Mouse (Mus musculus) lung, embryonic 15.5 days (tissue): ENCODE data around the gene Ttc8. TPM values are rescaled to one million over a fixed set of nuclear protein-coding genes. Genes with fewer than 3 reads are reported as not detected.
"Not testable (repeated sequence)": the region's sequence is repeated elsewhere in the genome, so short reads cannot be mapped to it uniquely, and the experiment has no call there.

Experiments used
- ATAC-seq: fragments of 200-750 bp; cut with Nextera tagmentation; 2 replicates; pipeline ENCODE4 v1.8.0; 2017; ENCODE audit warnings: moderate number of reproducible peaks, borderline replicate concordance; ENCODE audit not compliant: low FRiP score, low TSS enrichment; ENCODE audit errors: extremely low read depth
- H3K27ac ChIP-seq: fragments of 300-500 bp; sonication (generic); 2 replicates; pipeline ENCODE4 v1.5.1; 2015; ENCODE audit warnings: moderate library complexity, mild to moderate bottlenecking, inconsistent platforms
- H3K27me3 ChIP-seq: fragments of 300-500 bp; sonication (generic); 2 replicates; pipeline ENCODE4 v1.6.1; 2015; ENCODE audit warnings: inconsistent platforms
- H3K36me3 ChIP-seq: fragments of 300-500 bp; sonication (generic); 2 replicates; pipeline ENCODE4 v1.6.1; 2015; ENCODE audit warnings: inconsistent platforms
- H3K4me1 ChIP-seq: fragments of 300-500 bp; sonication (generic); 2 replicates; pipeline ENCODE4 v1.6.1; 2015; ENCODE audit warnings: inconsistent platforms
- H3K4me2 ChIP-seq: fragments of 300-500 bp; sonication (generic); 2 replicates; pipeline ENCODE4 v1.6.1; 2015; ENCODE audit warnings: inconsistent platforms, mild to moderate bottlenecking, moderate library complexity
- H3K4me3 ChIP-seq: fragments of 300-500 bp; sonication (generic); 2 replicates; pipeline ENCODE4 v1.5.1; 2015; ENCODE audit warnings: mild to moderate bottlenecking, inconsistent platforms
- H3K9ac ChIP-seq: fragments of 300-500 bp; sonication (generic); 2 replicates; pipeline ENCODE4 v1.6.1; 2015; ENCODE audit warnings: inconsistent platforms
- H3K9me3 ChIP-seq: fragments of 300-500 bp; sonication (generic); 2 replicates; pipeline ENCODE4 v1.6.1; 2016; ENCODE audit warnings: inconsistent platforms
- WGBS: fragments of 180-500 bp; shearing (Covaris S2); methylation state at CpG from one replicate; pipeline ENCODE4 v1.1.7; 2015; 5-methylcytosine and 5-hydroxymethylcytosine counted together
- polyA plus RNA-seq: library from polyadenylated mRNA; unstranded; fragments of >200 nt; fragmentation: Nextera tagmentation; extraction: Ambion mirVana; gene quantifications from 2 replicates; pipeline ENCODE4 v1.2.1, GENCODE M21; 2015

Gene Ttc8
- polyA plus RNA-seq, 1 experiment from 2014 or later = 35.5 TPM

DNA sequence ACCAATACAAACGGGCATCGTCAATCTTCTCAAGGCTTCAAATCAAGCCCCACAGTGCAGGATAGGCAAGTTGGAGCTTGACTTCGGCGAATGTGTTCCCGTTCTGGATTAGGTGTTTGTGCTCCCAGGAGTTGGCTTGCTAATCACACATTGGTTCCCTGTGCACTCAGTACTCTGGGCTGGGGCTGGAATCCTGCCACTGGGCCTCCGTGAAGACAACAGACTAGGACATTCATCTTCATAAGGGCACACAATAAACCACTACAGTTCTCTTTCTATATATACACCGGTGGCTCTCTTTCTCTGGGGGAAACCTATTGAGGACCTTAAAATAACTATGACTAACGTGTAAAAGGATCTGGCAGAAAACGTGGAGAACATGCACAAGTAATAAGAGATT lies 10.3 kb upstream of the Ttc8 start:
- H3K9ac ChIP-seq = no peak overlapping the region
- H3K27me3 ChIP-seq = 0 out of 2 replicates have a peak, but pooled peaks cover under 1% of the 10 kb centered on the region
- no peak for ATAC-seq
- no peaks in the 10 kb centered on the region for H3K9me3 ChIP-seq
- no peaks in the 10 kb centered on the region for H3K36me3 ChIP-seq
- no peak overlapping the region for H3K27ac ChIP-seq
- H3K4me3 ChIP-seq = no peak overlapping the region
- WGBS = 60% methylated on average over 9 of the region's 9 CpGs
- no peaks in the 10 kb centered on the region for H3K4me1 ChIP-seq
- H3K4me2 ChIP-seq = no peak overlapping the region

DNA sequence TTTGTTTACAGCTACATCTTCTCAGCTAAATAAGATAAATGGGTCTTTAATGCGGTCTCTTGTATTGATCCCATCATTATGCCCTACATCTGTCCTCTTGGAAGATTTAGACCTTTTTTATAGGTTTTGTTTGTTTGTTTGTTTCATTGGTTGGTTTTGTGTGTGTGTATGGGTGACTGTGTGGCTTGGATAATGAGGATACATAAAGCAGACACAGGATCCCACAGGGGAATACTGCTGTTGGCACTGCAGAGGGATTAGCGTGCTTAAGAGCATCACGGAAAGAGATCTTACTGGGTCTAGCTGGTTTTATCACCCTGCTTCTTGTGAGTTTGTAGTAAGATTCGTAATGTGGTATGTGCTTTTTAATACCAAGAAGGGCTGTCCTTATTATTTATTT lies 10.8 kb downstream of the Ttc8 start:
- H3K9ac ChIP-seq = no peak overlapping the region
- no peak for ATAC-seq
- no peak overlapping the region for H3K4me3 ChIP-seq
- no peaks in the 10 kb centered on the region for H3K27me3 ChIP-seq
- no peaks in the 10 kb centered on the region for H3K4me1 ChIP-seq
- no peaks in the 10 kb centered on the region for H3K9me3 ChIP-seq
- no peak overlapping the region for H3K27ac ChIP-seq
- no peak overlapping the region for H3K4me2 ChIP-seq
- H3K36me3 ChIP-seq = 0 out of 2 replicates have a peak, but pooled peaks cover 3% of the 10 kb centered on the region
- WGBS = 84% methylated on average over 4 of the region's 4 CpGs

DNA sequence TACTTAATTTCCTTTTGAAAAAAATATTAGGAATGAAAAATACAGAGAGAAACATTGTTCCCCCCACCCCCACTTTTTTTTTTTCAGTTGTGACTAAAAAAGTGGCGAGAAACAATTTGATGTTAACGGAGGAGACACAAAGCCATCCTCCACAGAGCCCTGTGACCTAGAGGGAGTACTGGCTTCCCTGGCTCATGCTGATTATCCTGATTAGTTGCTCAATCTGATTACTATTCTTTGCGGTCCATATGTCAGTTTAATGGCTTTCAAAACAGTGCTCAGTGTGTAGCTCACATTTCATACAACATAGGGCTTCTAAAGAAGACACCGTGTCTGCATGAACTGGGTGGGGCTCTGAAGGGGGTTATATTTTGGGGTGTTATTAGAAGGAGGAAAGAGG lies 12.1 kb downstream of the Ttc8 start:
- H3K4me2 ChIP-seq = no peak overlapping the region
- no peaks in the 10 kb centered on the region for H3K27me3 ChIP-seq
- no peaks in the 10 kb centered on the region for H3K4me1 ChIP-seq
- H3K9ac ChIP-seq = no peak overlapping the region
- H3K27ac ChIP-seq = no peak overlapping the region
- no peak overlapping the region for H3K4me3 ChIP-seq
- no peak for ATAC-seq
- WGBS = 87% methylated on average over 4 of the region's 4 CpGs
- no peaks in the 10 kb centered on the region for H3K9me3 ChIP-seq
- 0 out of 2 replicates have a peak, but pooled peaks cover 3% of the 10 kb centered on the region for H3K36me3 ChIP-seq

DNA sequence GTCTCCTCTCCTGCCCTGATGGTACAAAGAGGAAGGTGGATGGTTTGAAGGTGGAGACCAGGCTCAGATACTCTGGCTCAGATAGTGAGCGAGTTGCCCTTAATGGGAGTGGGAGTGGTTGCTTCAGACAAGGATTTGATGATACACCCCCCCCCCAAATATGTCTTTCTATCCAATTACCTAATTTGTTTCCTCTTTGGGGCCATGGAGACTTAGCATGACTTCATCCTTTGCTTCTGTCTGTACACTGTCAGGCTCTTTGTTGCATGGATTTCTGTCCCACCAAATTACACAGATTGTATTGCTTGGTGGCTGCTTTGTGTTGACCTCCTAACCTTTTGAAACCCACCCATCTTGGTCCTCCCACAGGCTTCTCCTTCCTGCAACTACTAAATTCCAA lies 12.5 kb downstream of the Ttc8 start:
- ATAC-seq = no peak
- 0 out of 2 replicates have a peak, but pooled peaks cover 3% of the 10 kb centered on the region for H3K36me3 ChIP-seq
- H3K4me3 ChIP-seq = no peak overlapping the region
- no peaks in the 10 kb centered on the region for H3K4me1 ChIP-seq
- no peak overlapping the region for H3K4me2 ChIP-seq
- WGBS = 83% methylated on average over 1 of the region's 1 CpGs
- H3K27me3 ChIP-seq = no peaks in the 10 kb centered on the region
- no peaks in the 10 kb centered on the region for H3K9me3 ChIP-seq
- no peak overlapping the region for H3K9ac ChIP-seq
- no peak overlapping the region for H3K27ac ChIP-seq

DNA sequence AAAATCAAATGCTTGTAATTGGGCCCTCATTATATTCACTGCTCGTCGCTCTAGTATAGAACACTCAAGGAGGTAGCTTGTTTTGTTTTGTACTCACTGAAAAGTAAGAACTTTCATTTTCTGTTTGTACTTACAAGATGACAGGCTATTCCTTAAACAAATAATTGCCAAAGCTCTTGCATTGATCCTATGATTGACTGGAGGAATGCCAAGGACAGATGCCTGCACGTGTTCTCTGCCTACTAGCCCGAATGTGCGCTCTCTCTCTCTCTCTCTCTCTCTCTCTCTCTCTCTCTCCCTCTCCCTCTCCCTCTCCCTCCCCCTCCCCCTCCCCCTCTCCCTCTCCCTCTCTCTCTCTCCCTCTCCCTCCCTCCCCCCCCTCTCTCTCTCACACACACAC lies 30.9 kb downstream of the Ttc8 start:
- not testable (repeated sequence) for H3K4me2 ChIP-seq, H3K27me3 ChIP-seq, H3K36me3 ChIP-seq, H3K4me3 ChIP-seq, H3K27ac ChIP-seq, H3K9me3 ChIP-seq, H3K9ac ChIP-seq, ATAC-seq, H3K4me1 ChIP-seq
- 50% methylated on average over 5 of the region's 5 CpGs for WGBS

DNA sequence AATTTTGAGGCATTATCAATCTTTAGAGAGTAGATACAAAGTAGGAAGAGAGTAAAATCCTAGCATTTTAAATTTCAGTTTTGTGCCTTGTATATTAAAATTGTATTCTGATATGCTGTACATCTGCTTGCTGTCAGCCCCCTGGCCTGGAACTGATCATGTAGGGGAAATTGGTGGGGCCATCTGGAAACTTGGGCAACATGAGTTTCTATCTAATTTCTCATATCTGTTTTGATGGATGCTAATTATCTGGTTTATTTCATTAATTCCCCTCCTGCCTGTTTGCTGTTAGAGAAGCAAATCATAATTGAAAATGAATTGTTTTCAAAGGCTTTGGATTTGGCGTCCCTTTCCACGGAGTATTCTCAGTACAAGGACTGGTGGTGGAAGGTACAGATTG lies 36.6 kb downstream of the Ttc8 start:
- WGBS = 96% methylated on average over 2 of the region's 2 CpGs
- H3K4me1 ChIP-seq = no peaks in the 10 kb centered on the region
- H3K9ac ChIP-seq = no peak overlapping the region
- no peak overlapping the region for H3K27ac ChIP-seq
- H3K9me3 ChIP-seq = no peaks in the 10 kb centered on the region
- no peaks in the 10 kb centered on the region for H3K27me3 ChIP-seq
- H3K4me3 ChIP-seq = no peak overlapping the region
- H3K4me2 ChIP-seq = no peak overlapping the region
- ATAC-seq = no peak
- H3K36me3 ChIP-seq = no peaks in the 10 kb centered on the region

DNA sequence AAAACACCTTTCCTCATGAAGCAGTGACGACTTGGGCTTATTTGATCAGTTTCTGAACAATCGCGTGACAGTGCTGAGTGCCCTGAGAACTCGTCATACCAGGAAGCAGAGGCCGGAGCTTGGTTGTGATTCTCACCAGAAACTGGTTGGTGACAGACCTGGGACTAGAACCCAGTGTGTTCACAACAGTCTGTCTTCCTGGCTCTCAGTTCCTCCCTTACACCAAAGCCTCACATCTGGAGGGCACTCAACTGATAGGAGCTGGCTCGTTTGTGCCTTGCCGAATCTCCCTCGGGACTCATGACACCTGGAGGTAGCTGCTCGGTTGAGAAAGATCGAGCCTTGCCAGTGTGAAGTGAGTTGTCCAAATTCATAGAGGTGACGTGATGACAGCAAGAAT lies 37.1 kb downstream of the Ttc8 start:
- Histone ChIP-seq H3K4me1 (no peaks in the 10 kb centered on the region), H3K9me3 (no peaks in the 10 kb centered on the region), H3K27me3 (no peaks in the 10 kb centered on the region), H3K9ac (no peak overlapping the region), H3K4me2 (no peak overlapping the region), H3K27ac (no peak overlapping the region), H3K4me3 (no peak overlapping the region), H3K36me3 (no peaks in the 10 kb centered on the region)
- no peak for ATAC-seq
- WGBS = 77% methylated on average over 11 of the region's 11 CpGs

DNA sequence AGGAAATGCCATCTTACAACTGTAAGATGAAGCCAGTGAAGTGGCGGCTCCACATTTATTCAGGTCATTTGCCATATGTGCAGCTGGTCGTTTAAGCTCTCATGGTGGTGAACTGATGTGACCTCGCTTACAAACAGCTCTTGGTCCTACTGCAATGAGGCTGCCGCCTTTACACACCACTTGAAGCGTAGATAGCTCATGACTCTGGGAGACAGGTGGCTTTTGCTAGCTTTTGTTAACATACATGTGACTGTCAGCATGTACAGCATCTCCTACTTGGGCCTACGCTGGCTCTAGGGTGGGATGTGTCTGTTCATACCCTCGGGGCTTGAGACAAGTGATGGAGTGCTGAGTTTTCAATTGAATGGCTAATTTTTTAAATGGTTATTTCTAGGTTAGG lies 40.6 kb downstream of the Ttc8 start:
- no peak overlapping the region for H3K9ac ChIP-seq
- 75% methylated on average over 7 of the region's 7 CpGs for WGBS
- H3K36me3 ChIP-seq = no peaks in the 10 kb centered on the region
- H3K4me3 ChIP-seq = no peak overlapping the region
- H3K9me3 ChIP-seq = no peaks in the 10 kb centered on the region
- no peak for ATAC-seq
- no peak overlapping the region for H3K4me2 ChIP-seq
- H3K4me1 ChIP-seq = no peaks in the 10 kb centered on the region
- H3K27ac ChIP-seq = no peak overlapping the region
- no peaks in the 10 kb centered on the region for H3K27me3 ChIP-seq

DNA sequence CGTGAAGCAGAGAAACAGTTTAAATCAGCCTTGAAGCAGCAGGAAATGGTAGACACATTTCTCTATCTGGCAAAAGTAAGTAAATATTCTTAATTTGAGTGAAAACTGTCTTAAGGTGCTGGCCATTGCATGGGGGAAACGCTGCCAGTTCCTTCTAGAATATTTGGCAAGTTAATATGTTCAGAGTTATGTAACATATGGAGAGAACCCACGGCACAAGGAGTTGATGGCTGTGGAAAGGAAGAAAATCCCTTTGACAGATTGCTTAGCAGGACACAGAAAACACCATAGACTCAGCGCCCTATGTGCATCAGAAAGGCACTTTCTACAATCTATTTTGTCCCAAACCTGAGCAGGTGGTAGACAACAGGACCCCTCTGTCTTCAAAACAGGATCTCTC lies 41.0 kb downstream of the Ttc8 start:
- Histone ChIP-seq H3K27me3 (no peaks in the 10 kb centered on the region), H3K9ac (no peak overlapping the region), H3K9me3 (no peaks in the 10 kb centered on the region), H3K4me2 (no peak overlapping the region), H3K36me3 (no peaks in the 10 kb centered on the region), H3K4me1 (no peaks in the 10 kb centered on the region), H3K27ac (no peak overlapping the region), H3K4me3 (no peak overlapping the region)
- ATAC-seq = no peak
- 73% methylated on average over 4 of the region's 4 CpGs for WGBS

DNA sequence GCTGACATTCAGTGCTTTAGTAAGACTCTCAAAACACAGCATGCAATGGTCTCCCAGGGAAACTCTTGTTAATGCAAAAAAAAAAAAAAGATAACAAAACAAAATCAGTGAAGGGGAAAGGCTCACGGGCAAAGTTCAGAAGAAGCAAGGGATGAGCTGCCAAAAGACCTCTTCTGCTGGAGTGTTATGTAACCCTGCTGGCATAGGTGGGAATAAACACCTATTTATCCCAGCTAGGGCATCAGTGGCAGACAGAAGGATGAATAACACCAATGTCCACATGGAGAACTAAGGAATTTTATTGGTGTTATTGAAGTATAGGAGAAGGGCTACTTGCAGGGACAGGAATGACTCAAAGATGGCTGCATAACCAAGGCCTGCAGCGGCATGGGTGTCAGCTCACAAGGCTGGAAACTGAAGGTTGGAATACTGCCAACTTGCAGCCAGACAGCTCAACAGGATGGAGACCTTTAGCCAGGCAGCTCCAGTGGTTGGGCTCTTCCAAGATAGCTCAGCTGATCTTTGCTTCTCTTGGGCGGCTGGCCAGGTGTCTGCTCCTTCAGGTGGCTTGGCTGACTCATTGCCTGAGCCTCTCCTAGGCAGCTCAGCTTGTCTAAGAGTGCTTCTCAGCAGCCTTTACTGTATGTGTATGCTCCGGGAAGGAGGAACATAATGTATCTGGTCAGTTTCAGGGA lies 45.2 kb downstream of the Ttc8 start:
- Histone ChIP-seq H3K4me3 (no peak overlapping the region), H3K4me1 (no peaks in the 10 kb centered on the region), H3K9ac (no peak overlapping the region), H3K4me2 (no peak overlapping the region), H3K36me3 (no peaks in the 10 kb centered on the region), H3K27ac (no peak overlapping the region), H3K27me3 (no peaks in the 10 kb centered on the region), H3K9me3 (no peaks in the 10 kb centered on the region)
- WGBS = 60% methylated on average over 4 of the region's 4 CpGs
- ATAC-seq = no peak

DNA sequence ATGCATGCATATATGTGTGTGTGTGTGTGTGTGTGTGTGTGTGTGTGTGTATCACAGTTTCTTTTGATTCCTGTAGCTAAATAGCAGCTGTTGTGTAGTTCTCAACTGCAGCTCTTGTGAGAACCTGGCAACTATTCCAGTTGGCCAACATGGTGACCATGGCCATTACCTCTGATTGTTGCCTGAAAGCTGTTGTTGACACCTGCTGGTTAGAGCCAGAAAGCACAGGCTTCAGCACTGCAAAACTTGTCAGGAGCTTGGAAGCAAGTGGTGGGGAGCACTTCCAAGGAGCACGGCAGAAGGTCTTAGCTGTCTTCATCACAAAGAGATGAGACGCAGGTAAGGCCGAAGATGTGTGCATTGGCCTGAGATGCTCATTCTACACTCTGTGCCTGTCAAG lies 51.9 kb downstream of the Ttc8 start:
- H3K4me3 ChIP-seq = no peak overlapping the region
- no peaks in the 10 kb centered on the region for H3K9me3 ChIP-seq
- H3K9ac ChIP-seq = no peak overlapping the region
- H3K27me3 ChIP-seq = no peaks in the 10 kb centered on the region
- peaks cover 6% of the 10 kb centered on the region; the same call in 1 of the 2 replicates for H3K36me3 ChIP-seq
- ATAC-seq = no peak
- H3K4me1 ChIP-seq = no peaks in the 10 kb centered on the region
- H3K27ac ChIP-seq = no peak overlapping the region
- 94% methylated on average over 3 of the region's 3 CpGs for WGBS
- H3K4me2 ChIP-seq = no peak overlapping the region

DNA sequence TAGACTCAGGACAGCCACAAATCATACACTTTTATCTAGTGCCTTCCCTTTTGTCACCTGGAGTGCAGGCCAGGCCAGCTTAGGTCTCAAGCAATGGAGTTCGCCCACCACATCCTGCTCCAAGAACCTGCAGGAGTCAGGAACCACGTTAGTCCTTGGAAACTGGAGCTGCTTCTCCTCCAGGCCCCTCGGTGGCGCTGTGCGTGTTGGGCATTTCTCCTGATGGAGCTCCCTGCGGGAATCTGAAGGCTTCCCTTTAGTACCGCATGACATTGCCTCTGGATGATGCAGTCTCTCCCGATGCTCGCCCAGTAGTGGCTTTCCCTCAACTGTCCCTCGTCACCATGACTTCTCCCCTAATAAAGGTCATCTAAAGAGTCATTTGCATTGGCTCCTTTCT lies 53.1 kb downstream of the Ttc8 start:
- H3K9me3 ChIP-seq = no peaks in the 10 kb centered on the region
- H3K4me3 ChIP-seq = no peak overlapping the region
- 86% methylated on average over 10 of the region's 10 CpGs for WGBS
- H3K27me3 ChIP-seq = no peaks in the 10 kb centered on the region
- no peaks in the 10 kb centered on the region for H3K4me1 ChIP-seq
- H3K36me3 ChIP-seq = peaks cover 9% of the 10 kb centered on the region; the same call in 1 of the 2 replicates
- ATAC-seq = no peak
- H3K9ac ChIP-seq = no peak overlapping the region
- no peak overlapping the region for H3K27ac ChIP-seq
- H3K4me2 ChIP-seq = no peak overlapping the region
